Mouse (Mus musculus) embryonic facial prominence, embryonic 14.5 days (tissue): ENCODE data around the gene Gm45837. TPM values are rescaled to one million over a fixed set of nuclear protein-coding genes. Genes with fewer than 3 reads are reported as not detected.

Experiments used
- ATAC-seq: fragments of 200-750 bp; cut with Nextera tagmentation; 2 replicates; pipeline ENCODE4 v1.8.0; 2017; ENCODE audit warnings: low read depth, moderate number of reproducible peaks, moderate TSS enrichment
- DNase-seq: peaks from one replicate; pipeline ENCODE4 v3.0.0-alpha.2; 2015; ENCODE audit warnings: low spot score
- H3K27ac ChIP-seq: fragments of 300-500 bp; sonication (generic); replicated peaks from 2 replicates; pipeline ENCODE4 v1.5.1; 2014; ENCODE audit warnings: low read depth, mild to moderate bottlenecking, low read length, moderate library complexity
- H3K27me3 ChIP-seq: fragments of 300-500 bp; sonication (generic); replicated peaks from 2 replicates; pipeline ENCODE4 v1.6.1; 2014; ENCODE audit warnings: low read length; ENCODE audit not compliant: control insufficient read depth, insufficient read depth
- H3K36me3 ChIP-seq: fragments of 300-500 bp; sonication (generic); 2 replicates; pipeline ENCODE4 v1.6.1; 2014; ENCODE audit warnings: low read length, mixed read lengths; ENCODE audit not compliant: control insufficient read depth, insufficient read depth
- H3K4me1 ChIP-seq: fragments of 300-500 bp; sonication (generic); 2 replicates; pipeline ENCODE4 v1.6.1; 2014; ENCODE audit warnings: antibody characterized with exemption, low read length; ENCODE audit not compliant: control insufficient read depth, insufficient read depth
- H3K4me2 ChIP-seq: fragments of 300-500 bp; sonication (generic); 2 replicates; pipeline ENCODE4 v1.6.1; 2014; ENCODE audit warnings: low read depth, mild to moderate bottlenecking, low read length, moderate library complexity, mixed read lengths
- H3K4me3 ChIP-seq: fragments of 300-500 bp; sonication (generic); 2 replicates; pipeline ENCODE4 v1.5.1; 2014; ENCODE audit warnings: low read depth, mild to moderate bottlenecking, low read length
- H3K9ac ChIP-seq: fragments of 300-500 bp; sonication (generic); 2 replicates; pipeline ENCODE4 v1.6.1; 2014; ENCODE audit warnings: low read depth, mild to moderate bottlenecking, low read length, moderate library complexity, mixed read lengths
- H3K9me3 ChIP-seq: fragments of 300-500 bp; sonication (generic); 2 replicates; pipeline ENCODE4 v1.6.1; 2016; ENCODE audit warnings: low read length; ENCODE audit not compliant: control insufficient read depth
- WGBS: fragments of 180-500 bp; shearing (Covaris S2); extraction: QIAGEN DNeasy Blood & Tissue Kit; methylation state at CpG from one replicate; pipeline ENCODE4 v1.1.7; 2014; 5-methylcytosine and 5-hydroxymethylcytosine counted together
- polyA plus RNA-seq: library from polyadenylated mRNA; unstranded; fragments of >200 nt; fragmentation: Nextera tagmentation; extraction: Ambion mirVana; gene quantifications from 2 replicates; pipeline ENCODE4 v1.2.1, GENCODE M21; 2014

Gm45837 gene
- polyA plus RNA-seq, 1 experiment from 2014 or later = not detected

GRCm38 (mm10) chr7:101459923-101460607 is 49.4 kb downstream of the Gm45837 start:
- H3K4me1 ChIP-seq = no peaks in the 10 kb centered on the region
- no peaks in the 10 kb centered on the region for H3K9me3 ChIP-seq
- 47% methylated on average over 10 of the region's 10 CpGs for WGBS
- no peak for DNase-seq
- H3K27me3 ChIP-seq = no peaks in the 10 kb centered on the region
- H3K27ac ChIP-seq = no peak overlapping the region
- no peak for ATAC-seq
- H3K36me3 ChIP-seq = no peaks in the 10 kb centered on the region
- no peak overlapping the region for H3K9ac ChIP-seq
- H3K4me2 ChIP-seq = no peak overlapping the region
- no peak overlapping the region for H3K4me3 ChIP-seq

- peak; percentile 58 for DNase-seq
- no peaks in the 10 kb centered on the region for H3K36me3 ChIP-seq
- no peak overlapping the region for H3K9ac ChIP-seq
- peak; percentile 62 for ATAC-seq
- no peaks in the 10 kb centered on the region for H3K4me1 ChIP-seq
- H3K4me3 ChIP-seq = no peak overlapping the region
- H3K9me3 ChIP-seq = no peaks in the 10 kb centered on the region
- H3K4me2 ChIP-seq = no peak overlapping the region
- no peak overlapping the region for H3K27ac ChIP-seq
- WGBS = 36% methylated on average over 10 of the region's 10 CpGs
- H3K27me3 ChIP-seq = no peaks in the 10 kb centered on the region
These were observed 49.9 kb downstream of the Gm45837 start for GRCm38 (mm10) chr7:101460608-101460957.

- H3K36me3 ChIP-seq = no peaks in the 10 kb centered on the region
- H3K9me3 ChIP-seq = no peaks in the 10 kb centered on the region
- no peaks in the 10 kb centered on the region for H3K4me1 ChIP-seq
- no peak overlapping the region for H3K4me3 ChIP-seq
- DNase-seq (no peak), ATAC-seq (no peak)
- H3K27me3 ChIP-seq = no peaks in the 10 kb centered on the region
- WGBS = 76% methylated on average over 9 of the region's 11 CpGs
- no peak overlapping the region for H3K27ac ChIP-seq
- no peak overlapping the region for H3K9ac ChIP-seq
- H3K4me2 ChIP-seq = no peak overlapping the region
These were observed 50.9 kb downstream of the Gm45837 start for GRCm38 (mm10) chr7:101461571-101461970.

DNA sequence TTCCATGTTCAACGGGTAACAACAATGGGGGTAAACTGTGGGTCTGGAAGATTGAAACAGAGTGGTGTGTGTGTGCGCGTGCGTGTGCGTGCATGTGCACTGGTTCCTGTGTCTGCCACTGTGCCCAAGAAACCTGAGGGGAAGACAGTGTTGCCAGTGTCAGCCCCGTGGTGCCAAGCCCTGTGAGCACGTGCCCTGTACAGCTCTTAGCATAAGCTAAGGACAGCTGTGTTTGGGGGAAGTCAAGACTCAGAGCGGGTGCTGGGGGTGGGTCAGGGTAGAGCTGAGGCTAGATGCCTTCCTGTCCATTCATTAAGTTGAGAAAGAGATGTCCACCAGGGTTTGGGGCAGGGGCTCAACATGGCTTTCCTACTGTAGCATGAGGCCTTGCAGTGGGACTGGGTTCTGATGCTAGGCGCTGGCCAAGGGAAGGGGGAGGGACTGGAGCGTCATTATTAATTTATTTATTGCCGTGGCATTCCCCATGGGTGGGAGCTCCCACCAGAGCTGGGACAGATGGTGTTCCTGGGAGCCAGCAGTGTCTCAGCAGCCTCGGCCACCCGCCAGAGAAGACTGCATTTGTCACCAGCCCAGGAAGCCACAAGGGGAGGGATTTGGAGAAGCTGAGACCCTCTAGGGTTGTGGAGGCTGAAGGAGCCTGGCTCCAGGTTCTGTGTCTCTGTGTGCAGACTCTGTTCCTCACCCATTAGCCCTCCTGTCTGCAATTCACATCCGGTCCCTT is 51.8 kb downstream of the Gm45837 start:
- H3K4me3 ChIP-seq = no peak overlapping the region
- no peak overlapping the region for H3K27ac ChIP-seq
- no peaks in the 10 kb centered on the region for H3K4me1 ChIP-seq
- ATAC-seq (no peak), DNase-seq (no peak)
- no peaks in the 10 kb centered on the region for H3K27me3 ChIP-seq
- H3K36me3 ChIP-seq = no peaks in the 10 kb centered on the region
- no peak overlapping the region for H3K4me2 ChIP-seq
- WGBS = 72% methylated on average over 14 of the region's 14 CpGs
- no peak overlapping the region for H3K9ac ChIP-seq
- no peaks in the 10 kb centered on the region for H3K9me3 ChIP-seq

- Histone ChIP-seq H3K27me3 (no peaks in the 10 kb centered on the region), H3K9me3 (no peaks in the 10 kb centered on the region), H3K4me2 (no peak overlapping the region), H3K4me3 (no peak overlapping the region), H3K27ac (no peak overlapping the region), H3K36me3 (no peaks in the 10 kb centered on the region), H3K4me1 (no peaks in the 10 kb centered on the region), H3K9ac (no peak overlapping the region)
- WGBS = 72% methylated on average over 11 of the region's 11 CpGs
- ATAC-seq = no peak
- DNase-seq = no peak
These were observed 53.1 kb downstream of the Gm45837 start for GRCm38 (mm10) chr7:101463665-101464271.

GRCm38 (mm10) chr7:101464927-101465326 is 54.2 kb downstream of the Gm45837 start:
- H3K4me2 ChIP-seq = no peak overlapping the region
- ATAC-seq (0 out of 2 replicates have a peak, but pooled peaks have one; percentile 4), DNase-seq (peak; percentile 36)
- H3K4me3 ChIP-seq = no peak overlapping the region
- no peaks in the 10 kb centered on the region for H3K9me3 ChIP-seq
- 56% methylated on average over 4 of the region's 4 CpGs for WGBS
- no peak overlapping the region for H3K9ac ChIP-seq
- no peaks in the 10 kb centered on the region for H3K36me3 ChIP-seq
- no peak overlapping the region for H3K27ac ChIP-seq
- H3K27me3 ChIP-seq = no peaks in the 10 kb centered on the region
- H3K4me1 ChIP-seq = no peaks in the 10 kb centered on the region

- ATAC-seq (no peak), DNase-seq (peak; percentile 39)
- Histone ChIP-seq H3K4me1 (no peaks in the 10 kb centered on the region), H3K27ac (no peak overlapping the region), H3K4me2 (no peak overlapping the region), H3K27me3 (no peaks in the 10 kb centered on the region), H3K4me3 (no peak overlapping the region), H3K9ac (no peak overlapping the region), H3K9me3 (no peaks in the 10 kb centered on the region), H3K36me3 (no peaks in the 10 kb centered on the region)
- 44% methylated on average over 14 of the region's 14 CpGs for WGBS
These were observed 54.7 kb downstream of the Gm45837 start for GRCm38 (mm10) chr7:101465392-101465791.

DNA sequence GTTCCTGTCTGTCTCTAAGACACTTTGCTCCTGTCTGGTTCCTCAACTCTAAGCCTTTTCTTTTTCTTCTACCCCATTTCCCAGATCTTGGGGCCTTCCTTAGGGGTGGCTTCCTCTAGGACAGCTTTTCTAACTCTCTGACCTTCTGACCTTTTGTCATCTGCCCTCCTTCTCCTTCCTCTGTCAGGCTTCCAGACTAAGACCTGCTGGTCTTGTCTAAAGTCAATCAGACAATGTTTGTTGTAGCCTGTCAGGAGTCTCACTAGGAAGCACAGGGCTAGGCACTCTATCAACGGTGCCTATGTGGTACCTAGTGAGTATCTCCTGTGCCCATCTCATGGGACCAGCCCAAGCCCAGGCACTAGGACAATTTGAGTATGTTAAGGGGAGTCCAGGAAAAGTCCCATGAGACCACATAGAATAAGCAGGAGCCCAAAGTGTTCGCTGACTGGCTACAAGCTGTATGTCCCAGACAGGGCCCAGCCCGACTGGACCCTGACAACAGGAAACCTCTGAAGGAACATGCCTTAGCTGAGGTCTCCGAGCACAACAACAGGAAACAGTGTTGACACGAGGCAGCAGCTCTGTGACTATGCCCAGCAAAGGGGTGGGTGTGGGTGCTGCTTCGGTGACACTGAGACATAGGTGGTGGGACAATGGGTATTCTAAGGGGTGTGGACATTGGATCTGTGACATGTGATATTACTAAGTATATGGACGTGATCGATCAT is 55.3 kb downstream of the Gm45837 start:
- WGBS = 85% methylated on average over 8 of the region's 8 CpGs
- H3K9me3 ChIP-seq = no peaks in the 10 kb centered on the region
- no peak overlapping the region for H3K4me2 ChIP-seq
- ATAC-seq (no peak; the same call in 1 of the 2 replicates), DNase-seq (no peak)
- no peaks in the 10 kb centered on the region for H3K4me1 ChIP-seq
- H3K36me3 ChIP-seq = no peaks in the 10 kb centered on the region
- H3K27ac ChIP-seq = no peak overlapping the region
- no peak overlapping the region for H3K4me3 ChIP-seq
- H3K9ac ChIP-seq = no peak overlapping the region
- no peaks in the 10 kb centered on the region for H3K27me3 ChIP-seq
